Mouse (Mus musculus) heart, embryonic 11.5 days (tissue): ENCODE measurements around the gene Cd47. TPM values are rescaled to one million over a fixed set of nuclear protein-coding genes. Genes with fewer than 3 reads are reported as not detected.

Source experiments
- ATAC-seq: fragments of 200-750 bp; cut with Nextera tagmentation; replicated peaks from 2 replicates; pipeline ENCODE4 v1.8.0; 2017; ENCODE audit warnings: moderate library complexity; ENCODE audit not compliant: insufficient number of reproducible peaks, low FRiP score, low TSS enrichment
- H3K27ac ChIP-seq: fragments of 300-500 bp; sonication (generic); 2 replicates; pipeline ENCODE4 v1.5.1; 2014; ENCODE audit warnings: mild to moderate bottlenecking, low read depth, low read length
- H3K27me3 ChIP-seq: fragments of 300-500 bp; sonication (generic); 2 replicates; pipeline ENCODE4 v1.6.1; 2014; ENCODE audit warnings: mild to moderate bottlenecking, low read length, mixed read lengths; ENCODE audit not compliant: control insufficient read depth, insufficient read depth
- H3K36me3 ChIP-seq: fragments of 300-500 bp; sonication (generic); 2 replicates; pipeline ENCODE4 v1.6.1; 2014; ENCODE audit warnings: mild to moderate bottlenecking, low read length, moderate library complexity, mixed read lengths; ENCODE audit not compliant: control insufficient read depth, insufficient read depth
- H3K4me1 ChIP-seq: fragments of 300-500 bp; sonication (generic); 2 replicates; pipeline ENCODE4 v1.6.1; 2014; ENCODE audit warnings: low read length; ENCODE audit not compliant: control insufficient read depth, insufficient read depth
- H3K4me2 ChIP-seq: fragments of 300-500 bp; sonication (generic); 2 replicates; pipeline ENCODE4 v1.6.1; 2014; ENCODE audit warnings: mild to moderate bottlenecking, moderate library complexity
- H3K4me3 ChIP-seq: fragments of 300-500 bp; sonication (generic); 2 replicates; pipeline ENCODE4 v1.5.1; 2014; ENCODE audit warnings: low read depth, low read length
- H3K9ac ChIP-seq: fragments of 300-500 bp; sonication (generic); 2 replicates; pipeline ENCODE4 v1.6.1; 2014; ENCODE audit warnings: mild to moderate bottlenecking, low read depth, low read length, moderate library complexity
- H3K9me3 ChIP-seq: fragments of 300-500 bp; sonication (generic); replicated peaks from 2 replicates; pipeline ENCODE4 v1.6.1; 2016; ENCODE audit warnings: low read length; ENCODE audit not compliant: control insufficient read depth
- WGBS: fragments of 180-500 bp; shearing (Covaris S2); extraction: QIAGEN DNeasy Blood & Tissue Kit; methylation state at CpG from one replicate; pipeline ENCODE4 v1.1.7; 2014; ENCODE audit not compliant: insufficient replicate concordance; 5-methylcytosine and 5-hydroxymethylcytosine counted together
- polyA plus RNA-seq: library from polyadenylated mRNA; unstranded; fragments of >200 nt; fragmentation: Nextera tagmentation; extraction: Ambion mirVana; gene quantifications from 2 replicates; pipeline ENCODE4 v1.2.1, GENCODE M21; 2014

Cd47 gene
- polyA plus RNA-seq, 1 experiment from 2014 or later: 58.5 TPM

- no peak overlapping the region for H3K4me3 ChIP-seq
- H3K9me3 ChIP-seq: peaks cover 4% of the 10 kb centered on the region
- 53% methylated on average over 8 of the region's 8 CpGs for WGBS
- H3K9ac ChIP-seq: no peak overlapping the region
- ATAC-seq: no peak; the same call in 1 of the 2 replicates
- 0 out of 2 replicates have a peak, but pooled peaks cover 4% of the 10 kb centered on the region for H3K36me3 ChIP-seq
- no peak overlapping the region for H3K4me2 ChIP-seq
- no peak overlapping the region for H3K27ac ChIP-seq
- peaks cover 14% of the 10 kb centered on the region for H3K4me1 ChIP-seq
- no peaks in the 10 kb centered on the region for H3K27me3 ChIP-seq
Measured at GRCm38 (mm10) chr16:49896132-49896531, 95.8 kb downstream of the Cd47 start.

- H3K4me1 ChIP-seq: peaks cover 20% of the 10 kb centered on the region
- no peaks in the 10 kb centered on the region for H3K36me3 ChIP-seq
- no peaks in the 10 kb centered on the region for H3K9me3 ChIP-seq
- H3K9ac ChIP-seq: no peak overlapping the region
- H3K4me2 ChIP-seq: no peak overlapping the region
- no peaks in the 10 kb centered on the region for H3K27me3 ChIP-seq
- no peak for ATAC-seq
- H3K4me3 ChIP-seq: no peak overlapping the region
- H3K27ac ChIP-seq: no peak overlapping the region
Measured at GRCm38 (mm10) chr16:49901395-49901794, 101.1 kb downstream of the Cd47 start.

DNA sequence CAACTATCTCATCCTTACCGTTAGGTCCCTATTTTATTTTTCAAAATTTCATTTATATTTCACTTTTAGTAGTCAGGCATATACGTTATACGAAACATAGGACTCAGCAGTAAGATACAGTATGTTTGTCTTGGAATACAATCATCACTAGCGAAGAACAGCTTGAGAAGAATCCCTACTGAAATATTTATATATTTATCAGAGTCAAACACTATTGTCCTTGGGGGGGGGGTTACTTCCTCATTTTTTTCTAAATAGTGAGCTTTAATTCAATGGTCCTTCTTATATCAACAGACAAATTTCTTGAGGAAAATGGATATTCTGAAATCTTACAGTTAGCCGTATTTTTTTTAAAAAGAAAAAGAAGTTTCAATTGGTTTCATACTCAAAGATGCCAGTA is 101.8 kb downstream of the Cd47 start:
- no peak for ATAC-seq

DNA sequence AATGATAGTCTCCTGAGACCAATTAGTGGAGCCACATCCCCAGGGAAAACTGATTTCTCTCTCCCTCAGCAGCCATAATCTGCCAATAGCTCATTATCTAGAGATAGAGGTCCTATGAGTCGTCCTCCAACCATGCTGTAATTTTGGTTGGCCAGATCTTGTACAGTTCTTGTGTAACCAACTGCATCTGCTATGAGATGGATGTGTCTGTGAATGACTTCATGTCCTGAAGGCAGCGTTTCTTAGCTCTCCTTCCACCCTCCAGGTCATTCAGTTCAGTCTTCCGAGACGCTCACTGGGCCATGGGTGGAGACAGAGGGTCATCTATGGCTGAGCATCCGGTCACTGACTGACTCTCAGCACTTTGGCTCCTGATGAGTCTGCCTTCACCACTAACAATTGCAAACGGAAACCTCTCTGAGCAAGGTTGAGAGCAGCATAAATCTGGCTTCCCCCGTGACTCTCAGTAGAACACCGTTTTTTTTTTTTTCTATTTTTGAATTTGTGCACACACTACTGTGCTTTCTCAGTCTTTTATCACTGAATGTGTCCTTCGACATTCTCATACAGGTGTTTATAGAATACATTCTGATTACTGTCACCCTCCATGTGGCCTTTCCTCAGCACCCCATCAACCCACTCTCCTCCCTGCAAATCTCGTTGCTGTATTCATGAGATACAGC is 104.1 kb downstream of the Cd47 start:
- ATAC-seq: no peak
- H3K4me3 ChIP-seq: no peak overlapping the region
- no peaks in the 10 kb centered on the region for H3K27me3 ChIP-seq
- no peak overlapping the region for H3K9ac ChIP-seq
- no peaks in the 10 kb centered on the region for H3K36me3 ChIP-seq
- no peak overlapping the region for H3K27ac ChIP-seq
- H3K4me1 ChIP-seq: peaks cover 27% of the 10 kb centered on the region
- WGBS: 76% methylated on average over 10 of the region's 10 CpGs
- no peak overlapping the region for H3K4me2 ChIP-seq
- no peaks in the 10 kb centered on the region for H3K9me3 ChIP-seq

More for the DNA sequence above, 101.8 kb downstream of the Cd47 start:
- H3K36me3 ChIP-seq: no peaks in the 10 kb centered on the region
- H3K9me3 ChIP-seq: no peaks in the 10 kb centered on the region
- WGBS: 96% methylated on average over 5 of the region's 5 CpGs
- H3K27me3 ChIP-seq: no peaks in the 10 kb centered on the region
- no peak overlapping the region for H3K9ac ChIP-seq
- H3K27ac ChIP-seq: no peak overlapping the region
- H3K4me1 ChIP-seq: peaks cover 23% of the 10 kb centered on the region
- no peak overlapping the region for H3K4me2 ChIP-seq
- no peak overlapping the region for H3K4me3 ChIP-seq

- 17% methylated on average over 3 of the region's 3 CpGs for WGBS
- Histone ChIP-seq H3K4me1 (peaks cover 30% of the 10 kb centered on the region), H3K36me3 (no peaks in the 10 kb centered on the region), H3K4me3 (no peak overlapping the region), H3K9ac (no peak overlapping the region), H3K4me2 (peak overlapping the region; percentile 29), H3K27ac (peak overlapping the region; percentile 78; the same call in 1 of the 2 replicates), H3K27me3 (no peaks in the 10 kb centered on the region), H3K9me3 (no peaks in the 10 kb centered on the region)
- ATAC-seq: peak; percentile 56
Measured at GRCm38 (mm10) chr16:49905041-49905440, 104.7 kb downstream of the Cd47 start.

DNA sequence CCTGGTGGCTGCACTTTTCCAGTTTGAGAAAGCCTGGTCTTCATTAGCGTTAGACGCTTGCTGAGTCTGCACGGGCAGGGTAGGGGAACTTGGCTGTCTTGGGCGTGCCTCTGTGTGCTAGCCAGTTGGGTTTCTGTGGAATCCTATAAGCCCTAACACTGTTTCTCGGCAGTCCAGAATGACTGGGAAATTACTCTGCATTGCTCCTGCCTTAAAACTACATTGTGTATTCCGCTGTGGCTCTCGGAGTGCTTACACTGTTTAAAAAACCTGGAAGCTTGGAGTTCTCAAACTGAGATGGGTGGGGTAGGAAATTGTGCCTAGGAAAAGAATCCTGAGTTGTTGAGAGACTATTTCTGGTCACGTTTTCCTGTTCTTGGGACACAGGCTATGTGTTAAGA is 105.3 kb downstream of the Cd47 start:
- no peak overlapping the region for H3K9ac ChIP-seq
- ATAC-seq: peak; percentile 53; the same call in 1 of the 2 replicates

DNA sequence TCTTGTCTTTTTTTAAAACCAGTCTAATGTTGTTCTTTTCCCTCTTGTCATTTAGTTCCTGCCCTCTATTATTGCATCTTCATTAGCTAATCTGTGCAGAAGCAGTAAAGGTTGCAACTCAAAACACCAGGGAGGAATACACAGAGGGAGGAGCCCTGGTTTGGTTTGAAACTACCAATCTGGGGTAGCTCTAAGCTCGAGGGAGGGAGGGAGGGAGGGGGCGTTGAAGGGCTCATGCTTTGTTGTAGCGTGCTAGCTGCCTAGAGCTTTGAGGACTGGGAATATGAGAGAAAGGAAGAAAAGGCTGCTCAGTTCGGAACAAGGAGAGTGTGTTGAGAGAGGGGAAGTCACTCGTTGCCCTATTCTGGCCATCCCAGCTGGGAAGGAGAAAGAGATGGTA is 105.7 kb downstream of the Cd47 start:
- Histone ChIP-seq H3K27ac (peak overlapping the region; percentile 78; the same call in 1 of the 2 replicates), H3K9ac (no peak overlapping the region), H3K4me1 (peaks cover 30% of the 10 kb centered on the region), H3K27me3 (no peaks in the 10 kb centered on the region), H3K36me3 (no peaks in the 10 kb centered on the region; the same call in 1 of the 2 replicates), H3K4me2 (0 out of 2 replicates have a peak overlapping the region, but pooled peaks have one; percentile 1), H3K4me3 (no peak overlapping the region), H3K9me3 (no peaks in the 10 kb centered on the region)
- ATAC-seq: no peak
- WGBS: 38% methylated on average over 5 of the region's 5 CpGs

More for the DNA sequence above, 105.3 kb downstream of the Cd47 start:
- Histone ChIP-seq H3K4me3 (no peak overlapping the region), H3K27me3 (no peaks in the 10 kb centered on the region), H3K9me3 (no peaks in the 10 kb centered on the region), H3K36me3 (no peaks in the 10 kb centered on the region), H3K27ac (peak overlapping the region; percentile 78), H3K4me1 (peaks cover 30% of the 10 kb centered on the region), H3K4me2 (peak overlapping the region; percentile 29)
- whole genome bisulfite sequencing: 49% methylated on average over 8 of the region's 8 CpGs

- WGBS: 67% methylated on average over 2 of the region's 2 CpGs
- Histone ChIP-seq H3K27me3 (no peaks in the 10 kb centered on the region), H3K9ac (no peak overlapping the region), H3K4me3 (no peak overlapping the region), H3K9me3 (no peaks in the 10 kb centered on the region), H3K36me3 (no peaks in the 10 kb centered on the region; the same call in 1 of the 2 replicates), H3K4me1 (peaks cover 30% of the 10 kb centered on the region), H3K27ac (no peak overlapping the region), H3K4me2 (no peak overlapping the region)
- no peak for ATAC-seq
Measured at GRCm38 (mm10) chr16:49906940-49907339, 106.6 kb downstream of the Cd47 start.

DNA sequence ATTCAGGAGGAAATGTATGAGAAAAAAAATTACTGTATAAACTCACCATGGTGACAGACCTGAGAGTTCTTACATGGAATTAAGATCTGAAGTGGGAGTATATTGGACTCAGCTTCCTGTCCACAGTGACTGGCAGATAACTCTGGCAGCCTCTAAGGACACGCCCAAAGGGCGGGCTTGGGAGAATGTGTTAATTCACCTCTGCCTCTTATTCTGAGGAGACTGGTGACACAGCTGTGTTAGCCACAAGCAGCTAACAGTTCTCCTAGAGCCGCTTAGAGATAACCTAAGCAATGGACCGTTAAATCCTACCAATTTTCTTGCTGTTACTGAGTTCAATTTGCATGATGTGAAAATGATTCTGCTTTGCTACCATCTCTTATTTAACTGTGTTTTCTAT is 107.0 kb downstream of the Cd47 start:
- 18% methylated on average over 4 of the region's 4 CpGs for WGBS
- Histone ChIP-seq H3K36me3 (no peaks in the 10 kb centered on the region; the same call in 1 of the 2 replicates), H3K9ac (no peak overlapping the region), H3K27ac (no peak overlapping the region), H3K27me3 (no peaks in the 10 kb centered on the region), H3K9me3 (no peaks in the 10 kb centered on the region), H3K4me1 (peaks cover 30% of the 10 kb centered on the region), H3K4me3 (no peak overlapping the region), H3K4me2 (no peak overlapping the region)
- ATAC-seq: peak; percentile 68; the same call in 1 of the 2 replicates
